Mouse (Mus musculus) macrophage (primary cell): ENCODE data around the gene Maml3. TPM values are rescaled to one million over a fixed set of nuclear protein-coding genes. Genes with fewer than 3 reads are reported as not detected.

Experiments
- H3K27ac ChIP-seq: fragments of 350-480 bp; formaldehyde crosslinking; 2 replicates; pipeline ENCODE4 v1.9.0; 2021
- H3K36me3 ChIP-seq: fragments of 350-480 bp; formaldehyde crosslinking; 2 replicates; pipeline ENCODE4 v1.9.0; 2021; ENCODE audit errors: inconsistent target
- H3K4me3 ChIP-seq: fragments of 350-480 bp; formaldehyde crosslinking; 2 replicates; pipeline ENCODE4 v1.9.0; 2021; ENCODE audit errors: inconsistent target
- H3K79me2 ChIP-seq: fragments of 350-480 bp; formaldehyde crosslinking; 2 replicates; pipeline ENCODE4 v1.9.0; 2021; ENCODE audit errors: inconsistent target
- WGBS: methylation state at CpG from one replicate; pipeline ENCODE4 v1.1.7; 2026; ENCODE audit warnings: inconsistent platforms; ENCODE audit not compliant: missing documents; 5-methylcytosine and 5-hydroxymethylcytosine counted together
- polyA plus RNA-seq: library from polyadenylated mRNA; stranded (reverse); fragments of 250-400 nt; gene quantifications from 3 replicates; pipeline ENCODE4 v1.2.4, GENCODE M21; 2018; ENCODE audit warnings: inconsistent platforms

The Maml3 gene
- polyA plus RNA-seq, 1 experiment from 2014 or later = 0.72 TPM

DNA sequence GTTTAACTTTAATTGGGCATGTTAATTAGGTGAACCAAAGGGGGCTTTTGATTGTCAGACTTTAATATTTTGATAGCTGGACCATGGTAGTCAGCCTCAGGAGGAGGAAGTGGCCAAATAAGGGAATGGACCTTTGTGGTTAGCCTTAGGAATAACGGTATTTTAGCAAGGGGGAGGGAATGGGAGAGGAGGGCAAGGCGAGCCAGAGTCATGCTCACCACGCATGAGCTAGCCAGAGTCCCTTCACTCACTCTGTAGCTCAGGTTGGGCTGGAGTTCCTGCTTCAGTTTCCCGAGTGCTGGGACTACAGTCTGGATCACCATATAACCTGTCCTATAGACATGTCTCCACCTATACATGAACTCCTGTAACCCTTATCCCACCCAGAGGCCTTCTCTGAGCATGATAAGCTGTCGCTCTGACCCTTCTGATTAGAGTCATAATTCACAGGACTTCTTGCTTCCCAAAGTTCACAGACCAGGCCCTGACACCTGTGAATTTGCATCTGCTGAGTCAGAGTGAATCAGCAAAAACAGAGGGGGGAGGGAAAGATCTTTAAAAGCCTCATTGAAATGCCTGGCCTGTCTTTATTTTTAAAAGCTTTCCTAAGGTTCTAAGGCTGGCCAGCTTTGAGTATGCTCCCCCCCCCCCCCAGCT, 434.3 kb downstream of the Maml3 start:
- Histone ChIP-seq H3K36me3 (no peaks in the 10 kb centered on the region), H3K79me2 (no peaks in the 10 kb centered on the region), H3K4me3 (no peak overlapping the region), H3K27ac (no peak overlapping the region)
- WGBS = 26% methylated on average over 5 of the region's 5 CpGs

GRCm38 (mm10) chr3:51668607-51669006, 436.3 kb downstream of the Maml3 start:
- WGBS = 89% methylated on average over 2 of the region's 2 CpGs
- Histone ChIP-seq H3K36me3 (no peaks in the 10 kb centered on the region), H3K4me3 (no peak overlapping the region), H3K27ac (no peak overlapping the region), H3K79me2 (no peaks in the 10 kb centered on the region)

GRCm38 (mm10) chr3:51662557-51662956, 442.3 kb downstream of the Maml3 start:
- no peaks in the 10 kb centered on the region for H3K79me2 ChIP-seq
- peak overlapping the region; percentile 28 for H3K27ac ChIP-seq
- no peaks in the 10 kb centered on the region for H3K36me3 ChIP-seq
- WGBS = 1% methylated on average over 6 of the region's 6 CpGs
- no peak overlapping the region for H3K4me3 ChIP-seq

- no peak overlapping the region for H3K4me3 ChIP-seq
- WGBS = 31% methylated on average over 10 of the region's 11 CpGs
- H3K36me3 ChIP-seq = no peaks in the 10 kb centered on the region
- H3K27ac ChIP-seq = peak overlapping the region; percentile 24; the same call in 1 of the 2 replicates
- no peaks in the 10 kb centered on the region for H3K79me2 ChIP-seq
Measured at GRCm38 (mm10) chr3:51661880-51662550, 442.9 kb downstream of the Maml3 start.

GRCm38 (mm10) chr3:51661376-51661775, 443.5 kb downstream of the Maml3 start:
- Histone ChIP-seq H3K4me3 (no peak overlapping the region; the same call in 1 of the 2 replicates), H3K27ac (peak overlapping the region; percentile 24; the same call in 1 of the 2 replicates), H3K36me3 (no peaks in the 10 kb centered on the region), H3K79me2 (no peaks in the 10 kb centered on the region)
- WGBS = 30% methylated on average over 5 of the region's 5 CpGs

DNA sequence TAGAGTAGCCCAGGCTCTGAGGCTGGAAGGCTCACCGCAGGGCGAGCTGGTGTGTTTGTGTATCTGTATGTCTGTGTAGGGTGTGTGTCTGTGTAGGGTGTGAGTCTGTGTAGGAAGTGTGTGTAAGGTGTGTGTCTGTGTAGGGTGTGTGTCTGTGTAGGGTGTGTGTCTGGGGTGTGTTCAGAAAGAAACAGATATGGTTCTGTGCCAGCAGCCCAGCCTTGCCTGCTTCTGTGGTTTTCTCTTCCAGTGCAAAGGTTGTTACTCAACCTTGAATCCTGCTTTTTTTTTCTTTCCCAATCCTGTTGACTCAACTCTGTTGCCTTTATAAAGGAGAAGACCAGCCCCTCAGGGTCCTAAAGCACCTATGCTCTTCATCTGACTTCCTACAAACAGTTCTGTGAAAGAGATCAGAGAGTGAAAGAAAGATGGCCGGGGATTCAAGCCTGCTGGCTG, 444.0 kb downstream of the Maml3 start:
- 82% methylated on average over 3 of the region's 3 CpGs for WGBS
- H3K27ac ChIP-seq = 0 out of 2 replicates have a peak overlapping the region, but pooled peaks have one; percentile 24
- no peaks in the 10 kb centered on the region for H3K36me3 ChIP-seq
- no peaks in the 10 kb centered on the region for H3K79me2 ChIP-seq
- H3K4me3 ChIP-seq = no peak overlapping the region

- no peaks in the 10 kb centered on the region for H3K36me3 ChIP-seq
- no peak within 1 kb of the TSS for H3K4me3 ChIP-seq
- peak within 1 kb of the TSS; percentile 24; the same call in 1 of the 2 replicates for H3K27ac ChIP-seq
- no peaks in the 10 kb centered on the region for H3K79me2 ChIP-seq
- 80% methylated on average over 4 of the region's 4 CpGs for WGBS
Measured at GRCm38 (mm10) chr3:51660060-51660459, 444.8 kb downstream of the Maml3 start, which contains the start of gene Mgst2. TSS of gene Mgst2 (plus strand) at chr3:51660360.

GRCm38 (mm10) chr3:51659415-51659814, 445.5 kb downstream of the Maml3 start:
- Histone ChIP-seq H3K4me3 (no peak overlapping the region), H3K36me3 (no peaks in the 10 kb centered on the region), H3K79me2 (no peaks in the 10 kb centered on the region), H3K27ac (no peak overlapping the region)
- 91% methylated on average over 5 of the region's 5 CpGs for WGBS

GRCm38 (mm10) chr3:51654303-51655055, 450.4 kb downstream of the Maml3 start:
- H3K79me2 ChIP-seq = no peaks in the 10 kb centered on the region
- no peak overlapping the region for H3K4me3 ChIP-seq
- WGBS = 20% methylated on average over 6 of the region's 6 CpGs
- peak overlapping the region; percentile 88; the same call in 1 of the 2 replicates for H3K27ac ChIP-seq
- H3K36me3 ChIP-seq = no peaks in the 10 kb centered on the region

DNA sequence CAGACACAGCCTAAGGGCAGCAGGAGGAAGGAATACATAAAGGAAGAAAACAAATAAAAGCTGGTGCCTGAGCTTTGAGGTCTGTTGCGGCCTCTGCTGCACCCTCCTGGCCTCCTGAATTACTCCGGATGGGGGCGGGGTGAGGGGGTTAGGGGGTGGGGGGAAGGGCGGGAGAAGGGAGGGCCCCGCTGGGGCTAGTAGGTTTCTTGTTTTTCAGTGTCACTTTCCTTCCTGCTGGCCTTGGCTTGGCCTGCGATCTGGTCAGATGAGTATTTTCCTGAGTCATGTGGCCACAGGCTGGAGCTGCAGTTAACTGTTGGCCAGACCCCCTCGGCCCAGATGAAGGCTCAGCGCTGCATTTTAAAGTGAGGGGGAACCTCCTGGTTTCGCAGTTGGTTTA, 452.2 kb downstream of the Maml3 start:
- WGBS = 3% methylated on average over 5 of the region's 9 CpGs
- Histone ChIP-seq H3K79me2 (no peaks in the 10 kb centered on the region), H3K27ac (peak overlapping the region; percentile 88), H3K4me3 (no peak overlapping the region; the same call in 1 of the 2 replicates), H3K36me3 (no peaks in the 10 kb centered on the region)

GRCm38 (mm10) chr3:51652292-51652691, 452.6 kb downstream of the Maml3 start:
- Histone ChIP-seq H3K27ac (peak overlapping the region; percentile 88), H3K36me3 (no peaks in the 10 kb centered on the region), H3K4me3 (no peak overlapping the region), H3K79me2 (no peaks in the 10 kb centered on the region)
- WGBS = under 1% methylated on average over 8 of the region's 9 CpGs

- 86% methylated on average over 2 of the region's 2 CpGs for WGBS
- H3K36me3 ChIP-seq = no peaks in the 10 kb centered on the region
- no peak overlapping the region for H3K4me3 ChIP-seq
- no peaks in the 10 kb centered on the region for H3K79me2 ChIP-seq
- H3K27ac ChIP-seq = no peak overlapping the region
Measured at GRCm38 (mm10) chr3:51651149-51651548, 453.7 kb downstream of the Maml3 start.

GRCm38 (mm10) chr3:51649986-51650385, 454.9 kb downstream of the Maml3 start:
- WGBS = 99% methylated on average over 8 of the region's 8 CpGs
- Histone ChIP-seq H3K36me3 (no peaks in the 10 kb centered on the region), H3K4me3 (no peak overlapping the region), H3K27ac (no peak overlapping the region), H3K79me2 (no peaks in the 10 kb centered on the region)

- Histone ChIP-seq H3K36me3 (no peaks in the 10 kb centered on the region), H3K27ac (no peak overlapping the region), H3K4me3 (no peak overlapping the region), H3K79me2 (no peaks in the 10 kb centered on the region)
- 92% methylated on average over 8 of the region's 8 CpGs for WGBS
Measured at GRCm38 (mm10) chr3:51649426-51649825, 455.4 kb downstream of the Maml3 start.
